Mouse (Mus musculus): Measurements from ENCODE around the gene Slc5a4b. TPM values are rescaled to one million over a fixed set of nuclear protein-coding genes. Genes with fewer than 3 reads are reported as not detected.

Gene Slc5a4b
- polyA plus RNA-seq, 1 experiment from 2014 or later: not detected

GRCm38 (mm10) chr10:76021728-76022127 is 89.0 kb downstream of the Slc5a4b start:
- Histone ChIP-seq H3K27me3 (replicated peaks; ENCODE audit: low read depth, poor library complexity, severe bottlenecking) (no peaks in the 10 kb centered on the region), H3K4me3 (no peak overlapping the region), H3K9me3 (0 out of 2 replicates have a peak, but pooled peaks cover 7% of the 10 kb centered on the region), H3K4me1 (no peaks in the 10 kb centered on the region), H3K36me3 (replicated peaks) (no peaks in the 10 kb centered on the region), H3K27ac (replicated peaks) (no peak overlapping the region)
- 77% methylated on average over 3 of the region's 3 CpGs for WGBS
- no peak for DNase-seq (ENCODE audit: low spot score)

- no peaks in the 10 kb centered on the region for H3K36me3 ChIP-seq (replicated peaks)
- WGBS: 90% methylated on average over 3 of the region's 3 CpGs
- no peaks in the 10 kb centered on the region for H3K4me1 ChIP-seq
- H3K27me3 ChIP-seq (replicated peaks; ENCODE audit: low read depth, poor library complexity, severe bottlenecking): no peaks in the 10 kb centered on the region
- DNase-seq (ENCODE audit: low spot score): no peak
- H3K4me3 ChIP-seq: no peak overlapping the region
- no peak overlapping the region for H3K27ac ChIP-seq (replicated peaks)
- 0 out of 2 replicates have a peak, but pooled peaks cover 5% of the 10 kb centered on the region for H3K9me3 ChIP-seq
These were observed 93.9 kb downstream of the Slc5a4b start for GRCm38 (mm10) chr10:76016886-76017285.

- Histone ChIP-seq H3K9me3 (0 out of 2 replicates have a peak, but pooled peaks cover 5% of the 10 kb centered on the region), H3K4me3 (no peak overlapping the region), H3K4me1 (no peaks in the 10 kb centered on the region), H3K36me3 (replicated peaks) (no peaks in the 10 kb centered on the region), H3K27me3 (replicated peaks; ENCODE audit: low read depth, poor library complexity, severe bottlenecking) (no peaks in the 10 kb centered on the region), H3K27ac (replicated peaks) (no peak overlapping the region)
- DNase-seq (ENCODE audit: low spot score): no peak
- 82% methylated on average over 6 of the region's 6 CpGs for WGBS
These were observed 97.8 kb downstream of the Slc5a4b start for GRCm38 (mm10) chr10:76012922-76013321.

- H3K4me3 ChIP-seq: no peak overlapping the region
- H3K4me1 ChIP-seq: 0 out of 2 replicates have a peak, but pooled peaks cover 3% of the 10 kb centered on the region
- H3K27ac ChIP-seq (replicated peaks): no peak overlapping the region
- no peak for DNase-seq (ENCODE audit: low spot score)
- no peaks in the 10 kb centered on the region for H3K36me3 ChIP-seq (replicated peaks)
- no peaks in the 10 kb centered on the region for H3K9me3 ChIP-seq
- H3K27me3 ChIP-seq (replicated peaks; ENCODE audit: low read depth, poor library complexity, severe bottlenecking): no peaks in the 10 kb centered on the region
- 86% methylated on average over 3 of the region's 3 CpGs for WGBS
These were observed 100.9 kb downstream of the Slc5a4b start for GRCm38 (mm10) chr10:76009812-76010211.

Small RNA genes lying within 50 kb of the gene (microRNA-seq; reads per million reads assigned to microRNA genes)
- not detected for gene Mir6409

Other genes with a start within 250 kb of the Slc5a4b start
- 2.3 and 3.0 TPM in 2 replicates for gene Derl3, start 217.5 kb downstream of the Slc5a4b start, polyA plus RNA-seq (2016; fragmentation: Nextera tagmentation; extraction: Ambion mirVana)
- gene Smarcb1, start 189.3 kb downstream of the Slc5a4b start, polyA plus RNA-seq (2016; fragmentation: Nextera tagmentation; extraction: Ambion mirVana): 284 and 291 TPM in 2 replicates
- 8.4 and 9.6 TPM in 2 replicates for gene Chchd10, start 177.8 kb downstream of the Slc5a4b start, polyA plus RNA-seq (2016; fragmentation: Nextera tagmentation; extraction: Ambion mirVana)
- 36.7 and 46.4 TPM in 2 replicates for gene Mmp11, start 174.5 kb downstream of the Slc5a4b start, polyA plus RNA-seq (2016; fragmentation: Nextera tagmentation; extraction: Ambion mirVana)
- gene Gm867, start 170.3 kb downstream of the Slc5a4b start, polyA plus RNA-seq (2016; fragmentation: Nextera tagmentation; extraction: Ambion mirVana): 0.29 and 0.56 TPM in 2 replicates
- 0.42 and 1.1 TPM in 2 replicates for gene Vpreb3, start 167.9 kb downstream of the Slc5a4b start, polyA plus RNA-seq (2016; fragmentation: Nextera tagmentation; extraction: Ambion mirVana)
- 0.10 TPM in 1 of 2 replicates, not detected in the other for gene Gm5134, start 156.4 kb downstream of the Slc5a4b start, polyA plus RNA-seq (2016; fragmentation: Nextera tagmentation; extraction: Ambion mirVana)
- 38.4 and 41.2 TPM in 2 replicates for gene Zfp280b, start 78.3 kb downstream of the Slc5a4b start, polyA plus RNA-seq (2016; fragmentation: Nextera tagmentation; extraction: Ambion mirVana)
- gene Slc5a4a, start 36.5 kb upstream of the Slc5a4b start, polyA plus RNA-seq (2016; fragmentation: Nextera tagmentation; extraction: Ambion mirVana): not detected in 2 replicates
- 62.2 and 64.5 TPM in 2 replicates for gene Prmt2, start 126.9 kb upstream of the Slc5a4b start, polyA plus RNA-seq (2016; fragmentation: Nextera tagmentation; extraction: Ambion mirVana)
- gene S100b, start 142.9 kb upstream of the Slc5a4b start, polyA plus RNA-seq (2016; fragmentation: Nextera tagmentation; extraction: Ambion mirVana): 0.10 TPM in 1 of 2 replicates, not detected in the other
- gene Dip2a, start 234.3 kb upstream of the Slc5a4b start, polyA plus RNA-seq (2016; fragmentation: Nextera tagmentation; extraction: Ambion mirVana): 6.6 and 6.9 TPM in 2 replicates

Data from embryonic facial prominence, embryonic 10.5 days (tissue).